Mouse (Mus musculus): ENCODE results near the gene Tbkbp1. TPM values are rescaled to one million over a fixed set of nuclear protein-coding genes. Genes with fewer than 3 reads are reported as not detected.

The Tbkbp1 gene
- 4.8 TPM for polyA plus RNA-seq (2017; shearing (Covaris generic))

DNA sequence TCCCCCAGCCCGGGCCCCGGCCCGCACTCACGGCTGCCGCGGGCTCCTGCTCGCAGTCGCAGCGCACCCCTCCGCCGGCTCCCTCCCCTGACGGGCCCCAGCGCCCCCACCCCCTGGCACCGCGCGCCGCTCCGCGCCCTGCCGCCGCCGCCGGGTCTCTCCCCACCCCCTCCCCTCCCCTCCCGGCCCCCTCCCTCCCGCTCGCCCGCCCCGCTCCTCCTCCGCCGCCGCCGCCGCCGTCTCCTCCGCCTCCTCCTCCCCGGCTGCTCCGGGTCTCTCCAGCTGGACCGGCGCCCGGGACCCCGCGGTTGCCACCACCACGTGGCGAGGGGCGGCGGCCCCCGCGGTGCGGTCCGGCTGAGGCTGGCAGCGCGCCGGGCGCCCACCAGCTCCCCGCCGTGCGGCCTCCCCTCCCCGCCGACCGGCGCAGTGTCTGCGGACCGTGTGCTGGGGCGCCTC is at the start of gene Tbkbp1:
TSS of gene Tbkbp1 (minus strand) at position 153 of the 459 bp plus-strand sequence.

GRCm38 (mm10) chr11:97187764-97188642 is 36.7 kb upstream of the Tbkbp1 start, which contains the start of gene Kpnb1:
Gene Kpnb1, minus strand, starts transcription at chr11:97187881.

GRCm38 (mm10) chr11:97114671-97115601 is 36.4 kb downstream of the Tbkbp1 start, which contains the start of gene Tbx21:
Gene Tbx21, minus strand, starts transcription at chr11:97115331.

Other genes with a start within 250 kb of the Tbkbp1 start
- gene Cdk5rap3, start 235.0 kb downstream of the Tbkbp1 start, polyA plus RNA-seq (2017; shearing (Covaris generic)), result 66.9 TPM
- gene Prr15l, start 223.4 kb downstream of the Tbkbp1 start, polyA plus RNA-seq (2017; shearing (Covaris generic)), result not detected
- 39.7 TPM for gene Pnpo, start 207.5 kb downstream of the Tbkbp1 start, polyA plus RNA-seq (2017; shearing (Covaris generic))
- 76.5 TPM for gene Sp2, start 168.5 kb downstream of the Tbkbp1 start, polyA plus RNA-seq (2017; shearing (Covaris generic))
- gene Sp6, start 138.1 kb downstream of the Tbkbp1 start, polyA plus RNA-seq (2017; shearing (Covaris generic)), result 4.6 TPM
- 3.8 TPM for gene Scrn2, start 121.6 kb downstream of the Tbkbp1 start, polyA plus RNA-seq (2017; shearing (Covaris generic))
- not detected for gene Lrrc46, start 110.1 kb downstream of the Tbkbp1 start, polyA plus RNA-seq (2017; shearing (Covaris generic))
- 36.8 TPM for gene Mrpl10, start 109.9 kb downstream of the Tbkbp1 start, polyA plus RNA-seq (2017; shearing (Covaris generic))
- gene Osbpl7, start 100.9 kb downstream of the Tbkbp1 start, polyA plus RNA-seq (2017; shearing (Covaris generic)), result 19.6 TPM
- 208 TPM for gene Tbx21, start 36.2 kb downstream of the Tbkbp1 start, polyA plus RNA-seq (2017; shearing (Covaris generic))
- 20.3 TPM for gene Kpnb1, start 36.4 kb upstream of the Tbkbp1 start, polyA plus RNA-seq (2017; shearing (Covaris generic))
- 44.7 TPM for gene Npepps, start 129.1 kb upstream of the Tbkbp1 start, polyA plus RNA-seq (2017; shearing (Covaris generic))
- gene Mrpl45, start 164.2 kb upstream of the Tbkbp1 start, polyA plus RNA-seq (2017; shearing (Covaris generic)), result 12.6 TPM
- gene Gpr179, start 200.6 kb upstream of the Tbkbp1 start, polyA plus RNA-seq (2017; shearing (Covaris generic)), result 0.21 TPM
- 1.4 TPM for gene Socs7, start 211.1 kb upstream of the Tbkbp1 start, polyA plus RNA-seq (2017; shearing (Covaris generic))